Mouse (Mus musculus) embryo, embryonic 11 days (tissue): ENCODE measurements around the gene Enpp6.
"Not testable (repeated sequence)": the region's sequence is repeated elsewhere in the genome, so short reads cannot be mapped to it uniquely, and the experiment has no call there.

Experiments
- DNase-seq: peaks from one replicate; pipeline ENCODE4 v3.0.0-alpha.2; 2015

Enpp6 gene

GRCm38 (mm10) chr8:47005676-47006075 is 19.0 kb downstream of the Enpp6 start:
- no peak for DNase-seq

GRCm38 (mm10) chr8:47006785-47007184 is 20.1 kb downstream of the Enpp6 start:
- DNase-seq: no peak

GRCm38 (mm10) chr8:47008220-47008773 is 21.6 kb downstream of the Enpp6 start:
- DNase-seq: peak; percentile 25

DNA sequence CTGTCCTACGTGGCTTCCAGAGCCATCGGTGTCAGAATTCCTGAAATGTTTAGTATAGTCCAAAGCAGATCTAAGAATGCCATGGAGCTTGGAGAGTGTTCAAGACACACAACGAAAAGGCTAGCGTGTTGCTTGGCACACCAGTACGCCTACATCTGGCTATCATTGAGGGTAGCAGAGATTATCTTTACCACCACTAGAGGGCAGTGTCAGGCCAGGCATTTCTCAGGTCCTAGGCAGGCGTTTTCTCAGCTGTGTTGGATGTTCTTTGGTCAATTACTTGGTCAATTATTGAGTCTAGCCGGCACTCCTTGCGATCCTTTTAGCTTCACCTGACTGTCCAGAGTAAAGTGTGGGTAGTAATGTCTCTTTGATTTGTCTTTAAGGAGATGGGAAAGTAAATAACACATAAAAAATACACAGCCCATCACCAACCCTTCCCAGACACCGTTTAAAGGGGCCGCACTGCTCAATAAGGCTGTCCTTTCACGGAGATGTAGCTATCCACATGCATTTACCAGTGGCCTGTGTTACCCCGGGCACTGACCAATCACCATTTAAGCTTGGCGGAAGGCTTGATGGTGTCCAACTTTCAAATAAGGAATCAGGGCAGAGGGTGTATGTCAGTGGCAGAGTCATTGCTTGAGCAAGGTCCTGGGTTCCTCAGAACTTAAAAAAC is 29.7 kb downstream of the Enpp6 start:
- DNase-seq: peak; percentile 87

DNA sequence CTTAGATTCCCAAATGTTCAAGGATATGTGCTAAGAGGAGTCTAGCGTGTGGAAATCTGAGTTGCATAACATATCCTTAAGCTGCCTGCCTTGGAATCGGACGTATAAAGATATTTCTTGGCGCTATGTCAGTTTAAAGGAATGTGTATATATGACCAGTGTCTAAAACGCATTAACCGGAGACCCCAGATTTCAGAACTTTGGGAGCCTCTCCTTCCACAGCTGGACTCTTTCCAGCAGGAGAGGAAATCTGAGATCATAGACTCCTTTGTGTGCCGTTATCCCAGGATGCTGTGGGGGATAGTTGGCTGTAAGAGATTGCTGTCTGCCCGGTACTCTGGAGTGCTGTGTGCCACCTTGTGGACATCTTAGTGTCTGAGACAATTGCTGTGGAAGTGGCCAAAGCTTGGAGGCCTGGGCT is 34.5 kb downstream of the Enpp6 start:
- no peak for DNase-seq

GRCm38 (mm10) chr8:47024612-47025011 is 37.9 kb downstream of the Enpp6 start:
- DNase-seq: no peak

DNA sequence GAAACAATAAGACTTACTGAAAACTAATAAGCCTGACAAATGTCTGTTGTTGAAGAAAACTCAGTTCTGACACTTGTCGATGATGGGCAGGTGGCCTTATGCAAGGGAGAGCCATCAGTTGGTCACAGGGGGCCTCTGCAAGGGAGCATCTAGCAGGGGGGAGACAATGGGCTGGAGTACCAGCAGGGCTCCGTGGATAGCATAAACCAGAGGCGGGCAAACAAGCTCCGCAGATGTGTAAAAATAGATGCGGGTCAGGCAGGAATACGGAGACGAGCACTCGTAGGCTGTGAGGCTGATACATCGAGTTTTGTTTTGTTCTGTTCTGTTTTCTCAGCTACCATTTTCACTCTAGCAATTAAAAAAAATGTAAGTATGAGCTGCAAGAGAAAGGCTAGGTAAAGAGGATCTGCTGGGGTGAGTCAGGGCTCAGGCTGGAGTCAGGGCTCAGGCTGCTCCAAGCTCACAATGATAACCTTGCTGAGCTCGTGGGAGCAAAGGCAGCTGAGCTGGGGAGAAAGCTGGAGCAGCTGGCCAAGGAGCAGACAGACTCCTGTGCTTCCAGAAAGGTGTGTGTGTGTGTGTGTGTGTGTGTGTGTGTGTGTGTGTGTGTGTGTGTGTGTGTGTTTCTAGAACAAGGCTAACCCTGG is 40.3 kb downstream of the Enpp6 start:
- DNase-seq: no peak

DNA sequence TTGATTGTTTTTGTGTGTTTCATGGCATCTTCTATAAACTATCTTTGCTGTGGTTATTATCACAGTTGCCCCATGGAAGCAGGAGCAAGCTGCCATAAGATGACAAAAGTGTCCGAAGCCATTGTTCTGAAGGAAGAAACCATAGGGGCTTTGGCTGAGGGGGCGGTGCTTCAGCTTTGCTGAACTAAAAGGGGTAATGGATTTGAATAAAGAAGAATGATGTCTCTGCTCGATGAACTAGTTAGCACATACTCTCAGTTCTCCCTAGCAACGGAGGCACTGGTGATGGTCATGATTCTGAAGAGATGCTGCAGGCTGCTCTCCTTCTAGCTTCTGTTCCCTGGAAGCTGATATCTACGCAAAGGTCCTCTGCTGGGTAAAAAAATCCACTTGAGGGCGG is 41.8 kb downstream of the Enpp6 start:
- DNase-seq: peak; percentile 63

- DNase-seq: no peak
Measured at GRCm38 (mm10) chr8:47030321-47030720, 43.6 kb downstream of the Enpp6 start.

GRCm38 (mm10) chr8:47032081-47032480 is 45.4 kb downstream of the Enpp6 start:
- no peak for DNase-seq

DNA sequence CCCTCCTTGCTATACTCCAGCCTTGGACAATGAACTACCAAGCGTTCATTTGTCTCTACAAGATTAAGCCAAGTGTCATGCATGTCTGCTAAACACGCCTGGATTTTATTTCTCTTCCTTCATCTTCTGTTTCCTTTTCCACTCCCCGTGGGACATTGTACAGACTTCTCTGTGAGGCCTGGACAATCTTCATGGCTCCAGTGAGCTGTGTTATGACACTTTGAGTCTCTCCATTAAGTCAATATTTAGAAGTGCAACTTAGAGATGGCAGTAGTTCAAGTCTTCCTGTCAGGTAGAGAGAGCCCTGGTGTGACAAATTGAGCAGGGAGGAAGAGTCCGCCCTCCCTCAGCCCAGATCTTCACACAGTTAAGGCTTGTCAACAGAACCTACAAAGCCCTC is 47.3 kb downstream of the Enpp6 start:
- no peak for DNase-seq

DNA sequence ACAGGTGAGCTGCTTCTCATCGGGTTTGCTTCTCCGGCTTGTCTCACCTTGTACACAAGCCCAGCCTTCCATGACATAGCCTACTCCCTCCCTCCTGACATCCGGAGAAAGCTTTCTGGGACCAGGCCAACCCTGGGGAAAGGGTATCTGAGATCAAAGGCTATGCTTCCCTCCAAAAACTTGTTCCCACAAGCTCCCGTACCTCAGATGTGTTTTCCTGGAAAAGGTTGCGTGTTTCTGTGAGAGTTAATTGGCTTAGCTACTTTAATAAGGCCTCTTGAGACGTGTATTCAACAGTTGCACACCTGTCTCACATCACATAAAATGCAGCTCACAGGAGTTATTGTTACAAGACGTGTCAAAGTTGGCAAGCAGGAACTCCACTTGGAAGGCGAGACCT is 49.8 kb downstream of the Enpp6 start:
- DNase-seq: no peak

DNA sequence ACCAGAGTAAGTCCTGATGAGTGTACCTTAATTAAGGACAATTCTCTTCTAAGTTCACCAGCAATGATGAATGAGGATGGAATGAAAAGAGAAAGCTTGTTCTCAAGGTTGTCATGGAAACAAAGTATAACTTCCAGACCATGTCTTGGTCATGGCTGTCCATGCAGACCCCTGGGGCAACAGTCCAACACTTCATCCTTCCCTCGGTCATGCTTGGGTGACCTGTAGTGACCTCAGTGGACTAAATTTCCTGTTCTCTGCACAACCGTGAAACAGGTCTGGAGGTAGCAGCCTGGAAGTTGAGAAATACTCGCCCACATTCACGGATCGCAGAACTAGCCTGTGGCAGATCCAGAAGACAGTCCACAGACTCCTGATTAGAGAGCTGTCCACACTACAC is 50.7 kb downstream of the Enpp6 start:
- no peak for DNase-seq

- DNase-seq: not testable (repeated sequence)
Measured at GRCm38 (mm10) chr8:47040215-47040614, 53.5 kb downstream of the Enpp6 start.

DNA sequence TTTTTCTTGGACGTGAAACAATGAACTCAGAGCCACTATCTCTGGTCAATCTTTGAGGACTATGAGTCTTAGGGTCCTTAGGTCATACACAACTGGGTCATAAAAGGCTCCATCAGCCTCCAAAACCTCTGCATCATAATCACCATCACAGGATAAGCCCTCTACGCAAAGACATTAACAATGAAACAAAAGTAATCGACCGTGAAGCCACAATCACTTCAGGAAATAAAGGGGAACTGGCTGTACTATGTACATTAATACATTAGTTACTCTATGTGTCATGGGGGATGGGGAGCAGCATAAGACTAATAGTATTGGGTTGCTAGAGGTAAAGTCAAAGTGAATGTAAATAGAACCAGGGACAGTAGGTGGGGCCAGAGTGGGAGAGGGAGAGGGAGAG is 59.7 kb downstream of the Enpp6 start:
- no peak for DNase-seq

GRCm38 (mm10) chr8:47047146-47047545 is 60.5 kb downstream of the Enpp6 start:
- no peak for DNase-seq

DNA sequence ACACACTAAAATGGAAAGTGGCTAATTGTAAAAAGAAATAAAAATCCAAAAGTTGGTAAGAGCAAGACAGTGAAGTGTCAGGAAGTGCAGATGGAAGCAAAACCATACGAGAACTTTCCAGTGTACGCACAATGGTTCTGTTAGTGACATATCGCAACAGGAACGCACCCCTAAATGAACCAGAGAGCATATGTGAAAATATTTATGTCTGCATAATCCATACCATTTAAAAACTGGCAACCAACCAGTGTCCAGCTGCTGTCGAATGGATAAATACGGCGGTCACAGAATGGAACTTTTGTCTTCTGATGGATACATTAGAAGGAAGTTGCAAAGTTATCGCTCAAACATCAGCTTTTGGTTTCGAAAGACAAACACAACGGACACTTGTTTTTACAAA is 61.9 kb downstream of the Enpp6 start:
- no peak for DNase-seq

DNA sequence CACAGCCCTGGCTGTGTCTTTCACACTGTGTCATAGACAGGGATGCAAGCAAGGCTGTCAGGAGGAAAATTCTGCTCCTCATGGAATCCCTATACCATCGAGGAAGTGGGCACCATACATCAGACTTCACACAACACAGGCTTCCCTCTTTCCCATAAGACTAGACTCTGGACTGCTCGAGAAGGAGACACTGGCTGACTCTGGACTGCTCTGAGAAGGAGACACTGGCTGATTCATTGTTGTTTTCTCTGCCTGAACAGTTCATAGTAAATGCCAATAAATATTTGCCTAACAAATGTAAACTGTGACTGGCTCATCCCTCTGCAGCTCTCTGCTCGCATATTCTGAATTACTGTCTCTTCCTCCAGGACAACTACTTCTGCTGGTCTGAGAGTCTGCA is 66.0 kb downstream of the Enpp6 start:
- no peak for DNase-seq

GRCm38 (mm10) chr8:47056086-47056485 is 69.4 kb downstream of the Enpp6 start:
- DNase-seq: no peak

- no peak for DNase-seq
Measured at GRCm38 (mm10) chr8:47058526-47058925, 71.8 kb downstream of the Enpp6 start.

GRCm38 (mm10) chr8:47058971-47059370 is 72.3 kb downstream of the Enpp6 start:
- no peak for DNase-seq

GRCm38 (mm10) chr8:47061105-47061720 is 74.5 kb downstream of the Enpp6 start:
- no peak for DNase-seq

GRCm38 (mm10) chr8:47067121-47067520 is 80.4 kb downstream of the Enpp6 start:
- no peak for DNase-seq

DNA sequence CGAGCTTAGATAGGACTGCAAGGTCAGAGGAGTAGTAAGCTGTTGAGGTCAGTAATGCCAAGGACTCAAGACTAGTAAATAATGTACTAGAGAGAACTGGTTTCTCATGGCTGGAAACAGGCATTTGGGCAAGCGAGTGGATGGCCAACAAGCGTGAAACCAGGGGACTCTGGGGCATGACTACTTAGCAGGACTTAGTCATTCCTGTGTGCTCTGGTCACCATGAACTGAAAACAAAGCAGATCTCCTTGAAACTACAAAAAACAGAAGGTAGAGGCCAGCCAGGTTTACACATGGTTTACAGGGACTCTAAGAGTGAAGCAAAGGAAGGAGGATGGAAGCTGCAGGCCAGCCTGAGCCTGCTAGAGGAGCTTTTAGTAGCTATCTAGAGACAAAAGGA is 82.9 kb downstream of the Enpp6 start:
- DNase-seq: no peak
